Mouse (Mus musculus): ENCODE measurements around the gene Arrdc1.

Arrdc1 gene

DNA sequence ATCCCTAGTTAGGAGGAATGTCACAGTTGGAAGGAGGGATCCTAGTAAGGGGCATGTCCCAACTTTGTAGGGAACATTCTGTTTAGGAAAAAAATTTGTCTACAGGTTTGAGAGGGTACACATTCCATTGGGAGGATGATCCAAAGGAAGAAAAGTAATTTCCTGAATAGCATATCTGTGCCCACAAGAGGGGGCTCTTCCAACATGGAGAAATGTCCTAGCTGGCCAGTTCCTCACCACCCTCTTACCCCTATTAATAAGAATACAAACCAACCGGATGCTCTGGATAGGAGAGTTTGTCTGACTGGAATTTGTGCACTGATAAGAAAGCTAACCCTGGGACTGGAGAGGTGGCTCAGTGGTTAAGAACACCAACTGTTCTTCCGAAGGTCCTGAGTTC lies 11.5 kb downstream of the Arrdc1 start:
- DNase-seq (ENCODE audit: low read depth), result peak; percentile 20

GRCm38 (mm10) chr2:24919839-24920175 lies 15.2 kb downstream of the Arrdc1 start:
- DNase-seq (ENCODE audit: low read depth), result no peak

GRCm38 (mm10) chr2:24918930-24919838 lies 15.9 kb downstream of the Arrdc1 start, which contains the start of gene Ehmt1:
TSS of gene Ehmt1 (minus strand) at chr2:24919614.
- DNase-seq (ENCODE audit: low read depth), result peak; percentile 96

DNA sequence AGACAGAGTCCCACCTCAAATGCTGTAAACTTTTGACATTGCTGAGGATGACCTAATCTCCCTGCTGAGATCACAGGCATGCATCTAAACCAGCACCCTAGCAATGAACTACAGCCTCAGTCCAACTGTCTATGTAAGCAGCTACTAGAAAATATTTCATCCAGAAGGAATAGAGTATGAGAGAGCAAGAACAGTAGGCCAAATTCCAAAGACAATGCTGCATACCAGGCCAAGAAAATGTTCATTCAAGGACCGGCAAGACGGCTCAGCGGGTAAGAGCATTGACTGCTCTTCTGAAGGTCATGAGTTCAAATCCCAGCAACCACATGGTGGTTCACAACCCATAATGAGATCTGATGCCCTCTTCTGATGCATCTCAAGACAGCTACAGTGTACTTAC lies 20.3 kb downstream of the Arrdc1 start:
- no peak for DNase-seq (ENCODE audit: low read depth)

DNA sequence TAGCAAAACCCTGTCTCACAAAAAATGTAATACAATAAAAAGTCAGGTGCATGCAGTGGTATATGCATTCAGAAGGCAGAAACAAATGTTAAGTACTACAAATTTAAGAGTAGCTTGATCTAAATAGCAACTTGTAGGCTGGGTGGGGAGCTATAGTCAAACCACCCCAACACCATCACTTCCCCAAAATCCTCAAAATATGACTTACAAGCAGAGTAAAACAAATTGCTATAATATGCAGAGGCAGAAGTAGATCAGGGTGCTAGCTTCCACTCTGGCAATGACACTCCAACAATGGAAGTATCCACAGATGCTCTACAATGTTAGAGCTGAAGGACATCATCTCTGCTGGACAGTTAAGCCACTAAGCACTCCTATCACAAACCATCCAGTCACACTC lies 22.5 kb downstream of the Arrdc1 start:
- no peak for DNase-seq (ENCODE audit: low read depth)

DNA sequence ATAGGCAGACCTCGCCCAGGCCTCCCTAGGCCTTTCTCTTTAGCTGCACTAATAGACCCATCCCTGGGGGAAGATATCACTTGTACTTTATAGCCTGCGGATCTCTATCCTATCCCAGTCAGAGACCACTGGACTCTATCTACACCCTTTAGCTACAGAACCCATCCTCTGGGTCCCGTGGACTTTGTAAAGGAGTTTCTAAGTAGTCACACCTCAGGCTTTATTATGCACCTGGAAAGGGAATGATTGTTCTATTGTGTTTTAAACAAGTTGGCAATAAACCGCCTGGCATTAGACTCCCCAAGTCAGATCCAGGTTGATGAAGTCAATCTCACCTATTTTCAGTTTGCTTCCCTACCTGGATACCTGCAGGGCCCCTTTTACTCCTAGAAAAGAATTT lies 22.9 kb downstream of the Arrdc1 start:
- no peak for DNase-seq (ENCODE audit: low read depth)

DNA sequence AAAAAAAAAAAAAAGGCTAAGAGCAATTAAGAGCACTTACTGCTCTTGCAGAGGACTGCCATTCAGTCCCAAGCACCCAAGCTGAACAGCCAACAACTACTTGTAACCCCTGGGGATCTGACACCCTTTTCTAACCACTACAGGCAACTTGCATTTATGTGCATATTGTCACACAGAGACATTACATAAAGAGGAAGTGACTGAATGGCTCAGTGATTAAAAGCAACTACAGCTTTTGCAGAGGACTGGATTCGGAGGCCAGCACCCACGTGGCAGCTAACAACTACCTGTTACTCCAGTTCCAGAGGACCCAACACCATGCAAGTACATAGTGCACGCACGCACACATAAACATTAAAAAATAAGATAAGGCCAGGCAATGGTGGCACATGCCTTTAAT lies 24.6 kb downstream of the Arrdc1 start:
- no peak for DNase-seq (ENCODE audit: low read depth)

- DNase-seq (ENCODE audit: low read depth), result no peak
These were observed 29.3 kb downstream of the Arrdc1 start for GRCm38 (mm10) chr2:24905653-24906155.

DNA sequence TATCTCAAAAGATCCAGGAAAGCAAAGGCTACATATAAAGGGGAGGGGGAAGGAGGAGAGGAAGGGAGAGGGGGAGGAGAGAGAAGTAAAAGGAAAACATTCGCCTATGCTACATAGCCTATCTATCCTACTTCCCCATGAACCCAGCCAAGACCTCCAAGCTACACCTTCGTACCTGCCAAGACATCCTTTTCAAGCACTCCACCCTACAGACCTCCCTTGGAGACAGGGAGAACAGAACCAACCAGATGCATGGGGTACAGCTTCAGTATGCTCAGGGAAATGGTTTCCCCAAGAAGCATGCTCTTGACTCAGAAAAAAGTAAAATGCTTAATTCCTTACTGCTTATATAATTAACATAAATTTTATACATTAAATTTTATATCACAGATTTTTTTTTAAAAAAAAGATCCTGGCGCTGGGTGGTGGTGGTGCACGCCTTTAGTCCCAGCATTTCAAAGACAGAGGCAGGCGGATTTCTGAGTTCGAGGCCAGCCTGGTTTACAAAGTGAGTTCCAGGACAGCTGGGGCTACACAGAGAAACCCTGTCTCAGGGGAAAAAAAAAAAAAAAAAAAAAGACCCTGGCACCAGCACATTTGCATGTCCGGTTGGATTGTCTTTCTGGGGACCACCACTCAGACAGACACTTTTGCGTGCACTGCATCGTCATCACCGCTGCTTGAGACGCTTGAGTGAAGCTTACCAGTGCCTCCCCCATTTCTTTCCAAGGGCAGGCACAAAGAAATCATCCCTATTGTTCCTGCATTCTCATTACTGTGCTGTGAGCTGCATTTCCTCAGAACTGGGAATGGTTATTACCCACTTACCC lies 30.0 kb downstream of the Arrdc1 start:
- no peak for DNase-seq (ENCODE audit: low read depth)

DNA sequence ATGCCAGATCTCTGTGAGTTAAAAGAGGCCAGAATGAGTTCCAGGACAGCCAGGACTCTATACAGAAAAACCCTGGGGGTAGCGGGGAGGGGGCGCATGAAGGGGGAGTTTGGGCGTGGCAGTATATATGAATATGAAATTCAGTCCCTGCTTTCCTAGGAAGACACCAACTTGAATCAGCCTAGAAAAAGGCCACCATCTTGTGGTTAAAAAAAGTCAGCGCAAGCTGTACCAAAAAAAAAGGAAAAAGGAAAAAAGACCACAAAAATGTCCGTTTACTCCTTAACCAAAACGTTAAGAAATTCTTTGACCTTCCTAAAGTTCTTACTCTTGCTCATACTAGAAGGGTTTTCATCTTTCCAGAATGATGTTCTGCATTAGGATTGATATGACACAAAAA lies 32.1 kb downstream of the Arrdc1 start:
- no peak for DNase-seq (ENCODE audit: low read depth)

- DNase-seq (ENCODE audit: low read depth), result no peak
These were observed 34.0 kb downstream of the Arrdc1 start for GRCm38 (mm10) chr2:24901055-24901454.

GRCm38 (mm10) chr2:24899292-24899691 lies 35.8 kb downstream of the Arrdc1 start:
- DNase-seq (ENCODE audit: low read depth), result no peak

DNA sequence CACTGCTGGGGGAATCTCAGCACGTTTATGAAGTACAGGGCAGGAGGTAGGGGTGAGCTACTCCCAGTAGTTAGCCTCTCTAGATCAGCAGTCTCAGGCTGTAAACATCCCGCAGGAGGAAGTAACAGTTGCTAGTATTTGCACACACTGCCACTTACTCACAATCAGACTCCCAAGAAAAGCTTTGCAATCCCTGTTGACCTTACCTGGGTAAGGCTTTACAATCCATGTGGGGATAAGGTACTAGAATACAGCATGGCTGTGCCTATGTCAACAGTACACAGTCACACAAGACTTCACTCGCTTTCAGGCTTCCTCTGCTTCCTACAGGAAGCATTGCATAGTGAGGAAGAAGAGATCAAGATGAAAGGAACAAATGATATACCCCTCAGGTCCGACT lies 38.3 kb downstream of the Arrdc1 start:
- no peak for DNase-seq (ENCODE audit: low read depth)

DNA sequence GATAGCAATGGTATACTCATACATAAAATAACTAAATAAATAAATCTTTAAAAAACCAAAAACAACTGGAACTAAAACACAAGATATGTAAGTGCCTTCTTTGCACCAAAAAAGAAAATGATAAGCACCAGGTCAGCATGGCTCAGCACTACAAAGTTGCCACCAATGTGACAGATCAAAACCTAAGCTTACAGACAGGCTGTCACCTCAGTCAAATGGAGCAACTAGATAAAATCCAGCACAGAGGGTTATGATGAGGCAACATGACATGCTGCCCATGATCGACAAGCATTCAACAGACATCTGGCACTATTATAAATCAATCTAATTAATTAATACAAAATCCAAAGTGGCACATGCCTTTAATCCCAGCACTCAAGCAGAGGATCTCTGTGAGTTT lies 40.8 kb downstream of the Arrdc1 start:
- DNase-seq (ENCODE audit: low read depth), result no peak

DNA sequence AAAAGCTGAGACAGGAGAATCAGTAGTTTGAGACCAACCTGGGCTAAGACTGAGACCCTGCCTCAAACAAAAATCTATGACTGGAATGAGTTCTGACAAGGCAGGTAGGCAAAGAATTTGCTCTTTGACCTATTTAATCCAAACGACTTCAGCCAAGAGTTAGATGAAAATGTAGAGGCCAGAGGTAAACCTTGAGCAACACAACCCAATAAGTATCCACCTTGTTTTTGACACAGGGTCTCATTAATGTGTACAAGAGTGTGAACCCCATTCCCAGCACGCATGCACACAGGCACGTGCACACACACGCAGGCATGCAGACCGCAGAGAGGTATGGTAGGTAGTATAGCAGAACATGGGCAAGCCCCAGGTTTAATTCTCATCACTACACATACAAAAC lies 42.7 kb downstream of the Arrdc1 start:
- no peak for DNase-seq (ENCODE audit: low read depth)

DNA sequence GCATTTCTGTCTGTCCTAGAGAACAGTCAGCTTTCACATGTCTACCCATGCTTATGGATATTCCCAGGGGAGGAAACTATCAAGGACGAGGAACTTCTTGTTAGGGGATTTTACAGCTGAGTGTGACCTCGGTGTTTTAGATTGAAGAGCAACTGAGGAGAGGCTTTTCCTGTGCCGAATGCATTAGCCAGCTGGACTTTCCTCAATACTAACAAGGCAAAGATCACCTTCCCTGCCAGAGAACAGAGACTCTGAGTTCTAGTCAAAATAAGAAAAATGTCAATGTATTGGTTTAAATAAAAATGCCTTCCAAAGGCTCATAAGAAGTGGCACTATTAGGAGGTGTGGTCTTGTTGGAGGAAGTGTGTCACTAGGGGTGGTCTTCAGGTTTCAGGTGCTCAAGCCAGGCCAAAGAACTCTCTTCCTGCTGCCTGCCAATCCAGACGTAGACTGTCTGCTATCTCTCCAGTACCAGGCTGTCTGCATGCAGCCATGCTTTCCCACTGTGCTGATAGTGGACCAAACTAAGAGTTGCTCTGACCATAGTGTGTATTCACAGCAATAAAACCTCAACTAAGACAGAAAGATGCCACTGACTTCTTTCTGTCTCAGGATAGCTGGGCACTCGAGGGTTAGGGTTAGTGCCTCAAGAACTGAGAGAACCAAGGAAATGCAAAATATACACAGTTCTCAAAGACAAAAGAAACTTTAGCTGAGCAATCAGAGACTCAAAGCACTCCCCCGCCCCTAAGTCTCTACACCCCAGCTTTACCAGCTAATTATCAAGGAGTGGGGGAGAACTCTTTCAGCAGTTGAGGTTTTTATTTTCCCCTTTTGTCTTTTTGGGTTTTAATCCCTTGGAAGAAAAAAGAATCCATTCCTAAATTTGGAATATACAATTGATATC lies 44.3 kb downstream of the Arrdc1 start:
- no peak for DNase-seq (ENCODE audit: low read depth)

DNA sequence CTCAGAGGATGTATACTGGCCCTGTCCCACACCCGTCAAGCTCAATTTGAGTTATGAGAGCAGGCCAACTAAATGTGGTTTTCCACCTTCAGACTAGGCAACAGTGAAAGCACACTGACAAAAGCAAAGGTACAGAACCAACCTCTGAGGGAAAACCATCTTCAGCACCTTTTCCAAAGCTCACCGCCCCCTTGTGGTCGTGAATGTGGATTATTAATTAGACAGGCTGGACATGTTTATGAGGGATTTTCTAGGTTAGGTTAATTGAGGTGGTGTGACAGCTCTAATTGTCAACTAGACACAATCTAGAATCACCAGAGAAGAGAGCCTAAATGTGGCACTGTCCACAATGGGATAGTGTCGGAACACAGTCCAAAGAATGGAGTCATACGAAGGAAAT lies 46.2 kb downstream of the Arrdc1 start:
- DNase-seq (ENCODE audit: low read depth), result peak; percentile 15

GRCm38 (mm10) chr2:24880686-24881085 lies 54.4 kb downstream of the Arrdc1 start:
- DNase-seq (ENCODE audit: low read depth), result no peak

Data from naive thymus-derived CD4-positive, alpha-beta T cell, adult 2 months (primary cell).